Mouse (Mus musculus) brain, embryonic 18.5 days (tissue): ENCODE results near the gene BC051665.

Experiments used
- DNase-seq: peaks from one replicate; pipeline ENCODE4 v3.0.0-alpha.2; 2012; ENCODE audit warnings: low read depth, low spot score

BC051665 gene

DNA sequence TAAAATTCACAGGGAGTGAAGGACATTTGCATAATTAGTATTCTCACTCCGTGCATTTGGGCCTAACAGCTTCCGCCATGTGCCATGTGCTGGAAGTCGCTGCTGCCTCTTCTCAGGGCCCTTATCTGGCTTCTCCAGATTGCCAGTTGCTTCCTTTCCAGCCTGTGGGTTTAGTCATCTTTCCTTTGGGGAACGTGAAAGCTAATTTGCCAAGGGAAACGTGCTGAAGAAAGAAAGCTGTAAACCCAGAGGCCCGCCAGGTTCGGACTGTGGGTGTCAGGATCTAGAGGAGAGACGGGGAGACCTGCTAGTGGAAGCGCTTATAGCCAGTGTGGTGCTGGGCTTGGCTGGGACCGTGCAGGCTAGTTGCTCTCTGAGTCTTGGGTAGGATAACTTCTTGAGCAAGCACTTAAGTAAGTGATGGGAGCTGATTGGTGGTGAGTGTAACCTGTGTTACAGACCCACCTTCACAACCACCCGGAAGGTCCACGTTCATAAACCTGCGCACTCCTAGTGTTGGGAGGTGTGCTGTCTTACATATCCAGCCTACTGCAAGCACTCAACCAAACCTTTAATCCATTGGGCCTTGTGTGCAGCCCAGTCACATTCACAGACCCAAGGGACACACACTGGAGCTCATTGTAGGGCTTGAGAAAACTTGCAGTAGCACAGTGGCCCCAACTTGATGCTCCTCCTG, 42.6 kb downstream of the BC051665 start:
- no peak for DNase-seq

DNA sequence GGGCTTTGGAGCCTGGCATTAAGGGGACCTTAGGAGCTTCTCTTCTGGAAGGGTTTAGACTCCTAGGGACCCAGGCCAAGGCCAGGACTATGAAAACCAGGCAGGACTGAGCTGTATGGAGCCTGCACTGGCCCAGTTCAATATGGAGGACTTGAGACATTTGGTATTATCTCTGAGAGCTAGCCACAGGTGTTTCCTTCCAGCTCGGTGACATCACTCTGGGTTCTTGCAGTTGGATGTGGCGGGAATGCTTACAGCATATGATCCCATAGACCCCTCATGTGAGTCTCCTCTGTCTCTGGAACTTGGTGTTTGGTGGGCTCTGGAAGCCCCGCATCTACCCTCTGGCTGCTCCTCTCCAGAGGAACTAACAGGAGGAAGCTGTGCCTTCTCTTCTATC, 43.6 kb downstream of the BC051665 start:
- DNase-seq = no peak

DNA sequence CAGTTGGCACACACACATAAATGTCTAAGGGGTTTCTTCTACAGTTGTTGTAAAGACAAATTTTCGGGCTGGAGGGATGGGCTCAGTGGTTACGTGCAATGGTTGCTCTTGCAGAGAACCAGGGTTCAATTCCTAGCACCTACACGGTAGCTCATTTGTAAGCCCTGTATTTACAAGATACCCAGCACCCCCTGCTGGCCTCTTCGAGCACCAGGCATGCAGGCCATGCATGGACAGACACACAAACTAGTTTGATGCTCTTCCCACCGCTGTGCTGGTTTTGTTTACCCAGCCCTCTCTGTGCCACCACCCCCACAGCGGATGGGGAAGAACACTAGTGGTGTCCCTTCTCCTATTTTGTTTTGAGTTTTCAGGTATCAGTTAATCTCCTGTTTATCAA, 45.9 kb downstream of the BC051665 start:
- DNase-seq = no peak

DNA sequence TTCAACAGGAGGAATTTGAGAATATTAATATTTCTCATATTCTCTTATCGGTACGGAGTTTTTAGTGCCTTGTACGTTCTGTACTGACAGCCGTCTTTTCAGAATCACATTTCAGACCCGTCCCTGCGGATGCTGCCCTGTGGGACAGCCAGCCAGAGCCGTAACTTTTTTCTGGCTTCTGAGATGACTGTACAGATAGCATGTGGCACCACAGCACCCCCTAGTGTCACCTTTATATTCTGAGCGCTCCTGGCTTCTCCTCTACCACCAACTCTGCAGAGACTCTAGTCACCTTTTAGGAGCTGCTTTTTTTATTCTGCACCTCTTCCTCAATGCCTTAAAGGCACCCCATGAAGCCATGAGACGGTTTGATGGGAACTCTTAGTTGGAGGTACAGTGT, 47.7 kb downstream of the BC051665 start:
- DNase-seq = peak; percentile 34

DNA sequence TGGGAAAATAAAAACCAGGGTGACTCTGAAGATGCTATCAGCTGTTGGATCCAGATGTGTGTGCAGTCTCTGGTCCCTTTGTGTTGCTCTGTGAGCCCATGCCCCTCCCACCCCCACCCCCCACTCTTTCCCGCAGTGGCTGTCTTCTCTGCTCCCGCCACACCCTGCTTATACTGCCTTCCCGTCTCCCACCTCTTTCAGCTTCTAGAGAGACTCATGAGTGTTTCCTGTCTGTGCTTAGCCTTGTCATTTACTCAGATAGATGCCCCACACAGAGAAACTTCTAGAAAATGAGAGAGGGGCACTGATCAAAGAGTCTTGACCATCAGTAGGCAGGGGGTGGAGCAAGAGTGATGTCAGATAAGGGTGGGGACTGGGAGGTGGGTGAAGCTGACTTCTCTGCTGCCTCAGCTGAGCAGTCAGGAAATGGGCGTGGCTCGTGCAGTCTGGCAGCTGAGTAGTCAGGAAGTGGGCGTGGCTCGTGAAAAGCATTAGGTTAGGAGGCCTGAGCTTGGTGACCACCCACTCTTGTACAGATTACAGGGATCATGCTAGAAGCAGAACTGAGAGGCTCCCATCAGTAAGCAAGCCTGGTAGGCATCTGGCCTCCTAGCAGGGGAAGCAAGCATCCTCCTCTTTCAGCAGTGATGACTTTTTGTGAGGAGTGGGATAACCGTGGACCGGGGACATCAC, 48.4 kb downstream of the BC051665 start:
- DNase-seq = no peak

DNA sequence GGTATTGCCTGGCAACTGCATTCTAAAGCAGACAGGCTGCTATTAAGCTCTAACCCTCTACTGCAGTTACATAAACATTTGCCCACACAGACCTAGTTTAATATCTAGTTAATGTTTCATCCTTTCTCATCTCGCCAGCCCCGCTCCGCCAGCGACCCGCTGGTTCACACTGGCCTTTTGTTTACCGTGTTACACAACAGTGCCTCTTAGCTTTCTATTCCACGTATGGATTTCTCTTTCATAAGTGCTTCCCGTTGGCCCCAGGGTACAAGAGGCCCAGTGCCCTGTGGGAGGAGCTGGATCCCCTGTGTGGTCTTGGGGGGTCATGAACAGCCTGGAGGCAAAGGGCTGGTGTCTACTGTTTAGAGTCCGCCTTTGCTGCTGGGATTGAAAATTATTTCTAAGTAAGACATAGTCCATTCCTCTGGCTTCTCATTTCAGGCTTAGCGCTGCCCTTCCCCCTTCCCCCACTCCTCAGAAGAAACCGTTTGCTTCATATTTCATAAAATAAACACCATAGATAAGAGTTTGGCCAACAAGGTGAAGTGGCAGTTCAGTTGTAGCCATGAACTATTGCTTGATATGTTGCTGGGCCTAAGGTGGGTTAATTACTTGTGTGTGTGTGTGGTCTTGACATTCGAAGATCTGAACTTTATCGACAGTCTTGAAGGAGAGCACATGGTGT, 49.6 kb downstream of the BC051665 start:
- no peak for DNase-seq

DNA sequence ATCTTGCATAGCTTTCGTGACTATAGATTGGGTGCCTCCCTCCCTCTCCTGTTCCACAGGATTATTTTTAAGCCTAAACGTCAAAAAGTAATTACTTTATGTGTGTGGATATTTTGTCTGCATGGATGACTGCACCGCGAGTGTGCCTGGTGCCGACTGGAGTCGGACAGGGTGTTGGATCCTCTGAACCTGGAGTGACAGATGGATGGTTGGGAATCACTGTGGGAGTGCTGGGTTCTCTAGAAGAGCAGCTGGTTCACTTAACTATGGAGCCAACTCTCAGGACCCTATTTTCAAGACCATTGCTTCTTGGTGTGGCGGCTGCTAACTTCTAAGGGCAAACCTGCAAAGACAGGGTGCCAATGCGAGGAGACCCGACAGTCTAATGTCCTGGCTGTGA, 50.9 kb downstream of the BC051665 start:
- no peak for DNase-seq
